Mouse (Mus musculus): ENCODE measurements around the gene Mrps18c. TPM values are rescaled to one million over a fixed set of nuclear protein-coding genes. Genes with fewer than 3 reads are reported as not detected.

Mrps18c gene
- total and polyA plus RNA-seq, 2 experiments from 2014 or later = 57.1 to 195 TPM

GRCm38 (mm10) chr5:100826531-100826930 is 28.1 kb downstream of the Mrps18c start:
- Histone ChIP-seq H3K4me1 (ENCODE audit: control insufficient read depth, insufficient read depth) (no peaks in the 10 kb centered on the region), H3K27ac (ENCODE audit: low read depth) (no peak overlapping the region), H3K4me2 (ENCODE audit: low read depth, low read length) (no peak overlapping the region), H3K36me3 (replicated peaks; ENCODE audit: control insufficient read depth, insufficient read depth, low read length) (0 out of 2 replicates have a peak, but pooled peaks cover 4% of the 10 kb centered on the region), H3K9me3 (replicated peaks; ENCODE audit: control insufficient read depth, low read length) (no peaks in the 10 kb centered on the region), H3K27me3 (ENCODE audit: control insufficient read depth, insufficient read depth, low read length) (no peaks in the 10 kb centered on the region), H3K9ac (replicated peaks; ENCODE audit: low read depth, low read length) (no peak overlapping the region), H3K4me3 (ENCODE audit: low read depth, low read length) (no peak overlapping the region)
- no peak for TF ChIP-seq EP300 (IDR thresholded peaks at IDR 0.05; ENCODE audit: low read depth)
- no peak for TF ChIP-seq CTCF (IDR thresholded peaks at IDR 0.05; ENCODE audit: low read depth)
- DNase-seq (ENCODE audit: low spot score) (no peak), ATAC-seq (ENCODE audit: insufficient read depth, low read depth) (no peak)
- WGBS = 75% methylated on average over 7 of the region's 7 CpGs

GRCm38 (mm10) chr5:100828701-100829100 is 30.3 kb downstream of the Mrps18c start:
- Histone ChIP-seq H3K27me3 (ENCODE audit: control insufficient read depth, insufficient read depth, low read length) (no peaks in the 10 kb centered on the region), H3K4me3 (ENCODE audit: low read depth, low read length) (no peak overlapping the region), H3K36me3 (replicated peaks; ENCODE audit: control insufficient read depth, insufficient read depth, low read length) (0 out of 2 replicates have a peak, but pooled peaks cover 4% of the 10 kb centered on the region), H3K4me1 (ENCODE audit: control insufficient read depth, insufficient read depth) (no peaks in the 10 kb centered on the region), H3K27ac (ENCODE audit: low read depth) (no peak overlapping the region), H3K4me2 (ENCODE audit: low read depth, low read length) (no peak overlapping the region), H3K9ac (replicated peaks; ENCODE audit: low read depth, low read length) (no peak overlapping the region), H3K9me3 (replicated peaks; ENCODE audit: control insufficient read depth, low read length) (no peaks in the 10 kb centered on the region)
- ATAC-seq (ENCODE audit: insufficient read depth, low read depth) (no peak), DNase-seq (ENCODE audit: low spot score) (no peak)
- no peak for TF ChIP-seq CTCF (IDR thresholded peaks at IDR 0.05; ENCODE audit: low read depth)
- TF ChIP-seq EP300 (IDR thresholded peaks at IDR 0.05; ENCODE audit: low read depth) = no peak
- WGBS = 83% methylated on average over 3 of the region's 3 CpGs

GRCm38 (mm10) chr5:100832680-100833079 is 34.3 kb downstream of the Mrps18c start:
- Histone ChIP-seq H3K4me2 (ENCODE audit: low read depth, low read length) (no peak overlapping the region), H3K4me1 (ENCODE audit: control insufficient read depth, insufficient read depth) (peaks cover 5% of the 10 kb centered on the region; the same call in 1 of the 2 replicates), H3K4me3 (ENCODE audit: low read depth, low read length) (no peak overlapping the region), H3K9ac (replicated peaks; ENCODE audit: low read depth, low read length) (no peak overlapping the region), H3K27ac (ENCODE audit: low read depth) (no peak overlapping the region), H3K36me3 (replicated peaks; ENCODE audit: control insufficient read depth, insufficient read depth, low read length) (no peaks in the 10 kb centered on the region), H3K9me3 (replicated peaks; ENCODE audit: control insufficient read depth, low read length) (no peaks in the 10 kb centered on the region), H3K27me3 (ENCODE audit: control insufficient read depth, insufficient read depth, low read length) (no peaks in the 10 kb centered on the region)
- WGBS = 81% methylated on average over 3 of the region's 3 CpGs
- TF ChIP-seq EP300 (IDR thresholded peaks at IDR 0.05; ENCODE audit: low read depth) = no peak
- no peak for TF ChIP-seq CTCF (IDR thresholded peaks at IDR 0.05; ENCODE audit: low read depth)
- DNase-seq (ENCODE audit: low spot score) (no peak), ATAC-seq (ENCODE audit: insufficient read depth, low read depth) (no peak)

- no peak for ATAC-seq (ENCODE audit: insufficient read depth, low read depth)
- 66% methylated on average over 2 of the region's 2 CpGs for WGBS
- H3K9ac ChIP-seq (replicated peaks; ENCODE audit: low read depth, low read length) = no peak overlapping the region
These were observed 35.4 kb downstream of the Mrps18c start for GRCm38 (mm10) chr5:100833841-100834240.

GRCm38 (mm10) chr5:100835862-100836538 is 37.6 kb downstream of the Mrps18c start:
- Histone ChIP-seq H3K27ac (ENCODE audit: low read depth) (peak overlapping the region; percentile 85), H3K36me3 (replicated peaks; ENCODE audit: control insufficient read depth, insufficient read depth, low read length) (no peaks in the 10 kb centered on the region), H3K9ac (replicated peaks; ENCODE audit: low read depth, low read length) (no peak overlapping the region), H3K4me2 (ENCODE audit: low read depth, low read length) (0 out of 2 replicates have a peak overlapping the region, but pooled peaks have one; percentile 9), H3K4me1 (ENCODE audit: control insufficient read depth, insufficient read depth) (peaks cover 8% of the 10 kb centered on the region), H3K9me3 (replicated peaks; ENCODE audit: control insufficient read depth, low read length) (no peaks in the 10 kb centered on the region), H3K27me3 (ENCODE audit: control insufficient read depth, insufficient read depth, low read length) (no peaks in the 10 kb centered on the region), H3K4me3 (ENCODE audit: low read depth, low read length) (no peak overlapping the region)
- ATAC-seq (ENCODE audit: insufficient read depth, low read depth) = peak; percentile 47
- TF ChIP-seq EP300 (IDR thresholded peaks at IDR 0.05; ENCODE audit: low read depth) (no peak), CTCF (IDR thresholded peaks at IDR 0.05; ENCODE audit: low read depth) (no peak)
- peak; percentile 85 for DNase-seq (ENCODE audit: low spot score)
- 11% methylated on average over 9 of the region's 9 CpGs for WGBS

More at GRCm38 (mm10) chr5:100833841-100834240, 35.4 kb downstream of the Mrps18c start:
- no peak for DNase-seq (ENCODE audit: low spot score)
- no peak overlapping the region for H3K27ac ChIP-seq (ENCODE audit: low read depth)
- no peak overlapping the region for H3K4me3 ChIP-seq (ENCODE audit: low read depth, low read length)
- H3K4me2 ChIP-seq (ENCODE audit: low read depth, low read length) = no peak overlapping the region
- H3K9me3 ChIP-seq (replicated peaks; ENCODE audit: control insufficient read depth, low read length) = no peaks in the 10 kb centered on the region
- H3K4me1 ChIP-seq (ENCODE audit: control insufficient read depth, insufficient read depth) = peaks cover 8% of the 10 kb centered on the region
- TF ChIP-seq EP300 (IDR thresholded peaks at IDR 0.05; ENCODE audit: low read depth) (no peak), CTCF (IDR thresholded peaks at IDR 0.05; ENCODE audit: low read depth) (no peak)
- H3K27me3 ChIP-seq (ENCODE audit: control insufficient read depth, insufficient read depth, low read length) = no peaks in the 10 kb centered on the region
- H3K36me3 ChIP-seq (replicated peaks; ENCODE audit: control insufficient read depth, insufficient read depth, low read length) = no peaks in the 10 kb centered on the region
